Mouse (Mus musculus): ENCODE data around the gene Apba2.

GRCm38 (mm10) chr7:64770779-64771390 lies 269.4 kb downstream of the Apba2 start:
- TF ChIP-seq CTCF (IDR thresholded peaks at IDR 0.05; ENCODE audit: control insufficient read depth, insufficient read depth, insufficient read length): no peak
- TF ChIP-seq MAX (IDR thresholded peaks at IDR 0.05): no peak
- TF ChIP-seq CEBPB (IDR thresholded peaks at IDR 0.05; ENCODE audit: low read depth): no peak
- no peak for TF ChIP-seq FOSL1 (IDR thresholded peaks at IDR 0.05; ENCODE audit: insufficient read depth, low read length, poor library complexity, severe bottlenecking)
- TF ChIP-seq USF1 (IDR thresholded peaks at IDR 0.05; ENCODE audit: low read depth): no peak
